Mouse (Mus musculus): Measurements from ENCODE around the gene Usp24.
"Not testable (repeated sequence)": the region's sequence is repeated elsewhere in the genome, so short reads cannot be mapped to it uniquely, and the experiment has no call there.

GRCm38 (mm10) chr4:106329171-106329570 is 13.2 kb downstream of the Usp24 start:
- TF ChIP-seq CTCF (IDR thresholded peaks at IDR 0.05; ENCODE audit: borderline replicate concordance, extremely low read depth, insufficient read depth, insufficient read length); POLR2A (IDR thresholded peaks at IDR 0.05; ENCODE audit: borderline replicate concordance, extremely low read depth, insufficient read depth, insufficient read length, poor library complexity, severe bottlenecking): not testable (repeated sequence)
